Mouse (Mus musculus) yolk sac, embryonic 10.5 days (tissue): Measurements from ENCODE around the gene Csk.

Experiments used
- DNase-seq: peaks from one replicate; pipeline ENCODE4 v3.0.0-alpha.2; 2017; ENCODE audit warnings: low spot score

Gene Csk

GRCm38 (mm10) chr9:57657843-57658242 lies 4.4 kb upstream of the Csk start:
- DNase-seq = no peak

GRCm38 (mm10) chr9:57656631-57657350 lies 3.4 kb upstream of the Csk start:
- no peak for DNase-seq

- peak; percentile 88 for DNase-seq
These were observed 2.3 kb upstream of the Csk start for GRCm38 (mm10) chr9:57655749-57656148.

- DNase-seq = no peak
These were observed 1.5 kb upstream of the Csk start for GRCm38 (mm10) chr9:57654966-57655365.

GRCm38 (mm10) chr9:57652855-57653254 lies 576 bp downstream of the Csk start:
- DNase-seq = no peak

- DNase-seq = no peak
These were observed 1.1 kb downstream of the Csk start for GRCm38 (mm10) chr9:57652351-57652750.

GRCm38 (mm10) chr9:57650786-57651311 lies 2.6 kb downstream of the Csk start:
- DNase-seq = no peak

- DNase-seq = no peak
These were observed 3.2 kb downstream of the Csk start for GRCm38 (mm10) chr9:57650130-57650785.

GRCm38 (mm10) chr9:57647286-57648108 lies 5.9 kb downstream of the Csk start:
- no peak for DNase-seq

GRCm38 (mm10) chr9:57646551-57647103 lies 6.8 kb downstream of the Csk start:
- DNase-seq = no peak

- peak; percentile 91 for DNase-seq
These were observed 8.2 kb downstream of the Csk start for GRCm38 (mm10) chr9:57644944-57645893.

- DNase-seq = no peak
These were observed 8.9 kb downstream of the Csk start for GRCm38 (mm10) chr9:57644442-57644943.

- no peak for DNase-seq
These were observed 9.6 kb downstream of the Csk start for GRCm38 (mm10) chr9:57643856-57644180.

- no peak for DNase-seq
These were observed 10.1 kb downstream of the Csk start for GRCm38 (mm10) chr9:57643169-57643855.

- no peak for DNase-seq
These were observed 11.5 kb downstream of the Csk start for GRCm38 (mm10) chr9:57641775-57642550.

GRCm38 (mm10) chr9:57641022-57641421 lies 12.4 kb downstream of the Csk start:
- no peak for DNase-seq

- DNase-seq = peak; percentile 54
These were observed 13.0 kb downstream of the Csk start for GRCm38 (mm10) chr9:57640384-57640783.

- DNase-seq = no peak
These were observed 13.6 kb downstream of the Csk start for GRCm38 (mm10) chr9:57639661-57640328.
